Mouse (Mus musculus): Measurements from ENCODE around the gene Folr1. TPM values are rescaled to one million over a fixed set of nuclear protein-coding genes. Genes with fewer than 3 reads are reported as not detected.

Folr1 gene
- 1 to 10 TPM in 1 of 2 experiments, not detected in 1; 4.9 TPM for total RNA-seq (2021)
- long read RNA-seq, experiment 1, transcript Folr1-202 (5 exons, 1,039 nt) = major isoform, 7 of 10 reads
- long read RNA-seq, experiment 1, partial matches to known transcripts = 2 of 10 reads
- long read RNA-seq, experiment 1, other reads (novel, unspliced or antisense) = 1 of 10 reads
- long read RNA-seq, experiment 2 = 0 reads

GRCm38 (mm10) chr7:101870629-101871028 lies at the start of gene Folr1:
TSS of gene Folr1 (minus strand) at chr7:101870788.
- no peak for DNase-seq

- DNase-seq = peak; percentile 64 to 74
Observed at GRCm38 (mm10) chr7:101918071-101918470, 47.5 kb upstream of the Folr1 start.

- DNase-seq = no peak
Observed at GRCm38 (mm10) chr7:101911982-101912381, 41.4 kb upstream of the Folr1 start.

DNA sequence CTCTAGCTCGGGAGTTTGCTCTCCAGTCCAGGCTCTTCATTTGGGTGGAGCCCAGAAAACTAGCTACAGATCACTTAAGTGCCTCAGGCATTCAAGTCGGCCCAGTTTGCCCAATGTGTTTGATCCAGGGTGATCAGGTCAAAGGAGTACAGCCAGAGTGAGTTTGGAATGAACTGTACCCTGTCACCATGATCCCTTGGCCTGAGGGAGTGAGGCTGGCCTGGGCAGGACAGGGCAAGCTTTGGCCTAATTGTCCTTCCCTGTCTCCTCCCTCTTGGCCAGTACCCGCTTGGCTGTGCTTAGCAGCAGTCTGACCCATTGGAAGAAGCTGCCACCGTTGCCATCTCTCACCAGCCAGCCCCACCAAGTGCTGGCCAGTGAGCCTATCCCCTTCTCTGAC lies 39.5 kb upstream of the Folr1 start:
- peak in 1 of 2 experiments; percentile 34 for DNase-seq

DNA sequence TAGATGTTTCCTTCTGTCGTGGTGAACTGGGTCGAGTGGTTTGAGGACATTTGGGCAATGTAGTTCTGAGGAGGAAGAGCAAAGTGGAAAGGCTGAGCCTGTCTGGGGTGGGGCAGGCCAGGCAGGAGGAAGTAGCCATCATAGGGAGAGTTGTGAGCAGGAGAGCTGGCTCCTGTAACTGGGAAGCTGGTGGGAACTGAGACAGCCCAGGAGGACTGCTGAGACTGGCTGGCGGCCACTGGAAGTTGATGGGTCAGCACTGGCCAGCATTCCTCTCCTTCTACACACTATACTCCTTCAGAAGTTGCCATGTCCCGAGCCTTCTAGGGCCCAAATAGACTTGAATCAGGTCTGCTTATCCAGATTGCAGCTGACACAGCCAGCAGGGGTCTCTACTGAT lies 37.8 kb upstream of the Folr1 start:
- peak in 1 of 2 experiments; percentile 34 for DNase-seq

- DNase-seq = peak in 1 of 2 experiments; percentile 38
Observed at GRCm38 (mm10) chr7:101906696-101907095, 36.1 kb upstream of the Folr1 start.

DNA sequence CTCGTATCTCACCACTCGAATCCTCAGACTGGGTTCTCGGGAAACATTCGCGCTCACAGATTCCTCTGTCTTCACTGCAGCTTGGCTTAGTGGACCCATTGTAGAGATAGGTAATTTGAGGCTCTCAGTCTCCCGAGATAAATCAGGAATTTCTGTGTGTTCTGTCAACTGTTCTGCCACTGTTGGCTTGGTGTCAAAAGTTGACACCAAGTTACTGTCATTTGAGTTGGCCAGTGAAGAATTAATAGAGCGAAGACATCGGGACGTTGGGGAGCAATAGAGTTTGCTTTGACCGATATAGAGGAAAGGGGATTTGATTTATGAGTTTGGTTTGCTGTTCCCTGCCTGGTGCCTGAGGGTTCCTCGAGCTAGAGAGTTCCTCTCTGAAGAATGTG lies 35.7 kb upstream of the Folr1 start, which contains the start of gene Tomt:
Tomt (minus strand) TSS at position 73 of the 395 bp plus-strand sequence.
- no peak for DNase-seq

DNA sequence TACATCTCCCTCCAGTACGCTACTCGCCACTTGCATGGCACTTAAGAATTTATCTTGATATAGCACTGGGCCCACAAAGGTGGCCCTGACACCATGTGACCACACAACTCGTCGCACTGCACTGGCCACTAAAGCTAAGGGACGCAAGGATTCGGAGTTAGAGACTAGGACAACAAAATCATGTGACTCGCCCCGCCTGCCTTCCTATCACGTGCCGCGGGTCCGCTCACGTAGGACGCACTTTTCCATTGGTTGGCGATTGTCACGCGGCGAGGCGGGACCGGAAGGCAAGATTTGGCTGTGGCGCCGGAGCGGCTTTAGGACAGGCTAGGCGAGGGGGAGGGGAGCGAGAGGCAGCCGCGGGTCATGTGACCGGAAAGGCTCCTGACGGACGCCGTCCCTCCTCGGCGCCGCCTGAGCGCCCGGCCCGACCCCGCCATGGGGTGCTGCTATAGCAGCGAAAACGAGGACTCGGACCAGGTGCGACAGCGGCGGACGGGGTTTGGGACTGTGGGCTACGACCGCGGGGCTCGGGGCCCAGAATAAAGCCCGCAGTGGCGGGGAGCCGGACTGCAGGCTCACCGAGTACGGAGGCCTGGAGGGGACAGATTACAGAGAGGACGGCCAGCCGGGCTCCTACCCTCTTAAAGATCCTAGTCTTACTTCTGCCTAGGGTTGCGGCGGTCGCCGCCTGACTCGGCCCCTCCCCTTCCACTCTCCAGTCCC lies 35.1 kb upstream of the Folr1 start, which contains the start of gene Lamtor1:
Lamtor1 (plus strand) TSS at position 344 of the 726 bp plus-strand sequence.
- peak; percentile 100 for DNase-seq

DNA sequence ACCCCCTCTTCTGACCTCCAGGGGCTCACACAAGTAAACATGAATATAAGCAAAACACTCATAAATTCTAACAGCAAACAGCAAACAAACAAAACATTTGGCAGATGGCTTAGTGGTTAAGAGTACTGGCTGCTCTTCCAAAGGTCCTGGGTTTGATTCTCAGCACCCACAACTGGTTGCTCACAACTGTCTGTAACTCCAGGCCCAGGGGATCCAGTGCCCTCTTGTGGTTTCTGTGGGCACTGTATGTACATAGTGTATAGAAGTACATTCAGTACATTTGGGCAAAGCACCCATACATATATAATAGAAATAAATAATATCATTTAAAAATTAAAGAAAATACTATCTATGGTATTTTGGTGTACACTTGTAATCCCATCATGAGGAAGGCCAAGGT lies 32.3 kb upstream of the Folr1 start:
- DNase-seq = no peak

DNA sequence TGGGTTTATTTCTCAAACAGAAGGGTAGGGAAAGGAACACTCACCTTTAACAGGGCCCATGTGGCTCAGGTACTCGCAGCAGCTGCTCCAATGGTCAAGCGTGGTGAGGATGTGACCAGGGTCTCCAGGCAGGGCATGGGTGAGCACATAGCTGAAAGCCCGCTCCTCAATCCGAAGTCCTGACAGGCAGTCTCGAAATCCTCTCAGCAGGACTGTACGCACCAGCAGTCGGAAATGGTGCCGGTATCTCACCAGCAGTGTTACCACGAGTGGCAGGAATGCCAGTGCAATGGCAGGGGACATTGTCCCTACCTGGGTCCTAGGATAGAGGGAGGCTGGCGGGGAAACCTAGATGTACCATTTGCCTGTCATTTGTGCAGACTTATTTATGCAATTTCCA lies 31.4 kb upstream of the Folr1 start:
- no peak for DNase-seq

- DNase-seq = no peak
Observed at GRCm38 (mm10) chr7:101900331-101901097, 29.9 kb upstream of the Folr1 start.

GRCm38 (mm10) chr7:101896104-101897066 lies 25.8 kb upstream of the Folr1 start:
- peak; percentile 96 for DNase-seq

- no peak for DNase-seq
Observed at GRCm38 (mm10) chr7:101895695-101896094, 25.1 kb upstream of the Folr1 start.

DNA sequence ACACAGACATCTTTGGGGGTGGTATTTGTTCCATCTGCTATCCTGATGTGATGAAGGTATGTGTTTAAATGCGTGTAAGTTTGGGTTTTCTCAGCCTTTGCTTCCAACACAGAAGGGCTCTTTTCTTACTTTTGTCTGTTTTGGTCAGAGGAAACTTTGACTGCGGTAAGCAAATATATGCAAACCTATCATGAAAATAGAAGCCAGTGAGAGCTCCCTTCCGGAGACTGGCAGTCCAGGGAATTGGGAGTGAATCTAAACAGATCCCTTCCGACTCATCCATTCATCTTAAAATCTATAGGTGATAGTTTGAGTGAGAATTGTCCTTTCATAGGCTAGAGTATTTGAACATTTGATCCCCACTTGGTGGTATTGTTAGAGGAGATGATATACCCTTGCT lies 17.9 kb upstream of the Folr1 start:
- DNase-seq = no peak

- DNase-seq = no peak
Observed at GRCm38 (mm10) chr7:101886274-101886673, 15.7 kb upstream of the Folr1 start.

DNA sequence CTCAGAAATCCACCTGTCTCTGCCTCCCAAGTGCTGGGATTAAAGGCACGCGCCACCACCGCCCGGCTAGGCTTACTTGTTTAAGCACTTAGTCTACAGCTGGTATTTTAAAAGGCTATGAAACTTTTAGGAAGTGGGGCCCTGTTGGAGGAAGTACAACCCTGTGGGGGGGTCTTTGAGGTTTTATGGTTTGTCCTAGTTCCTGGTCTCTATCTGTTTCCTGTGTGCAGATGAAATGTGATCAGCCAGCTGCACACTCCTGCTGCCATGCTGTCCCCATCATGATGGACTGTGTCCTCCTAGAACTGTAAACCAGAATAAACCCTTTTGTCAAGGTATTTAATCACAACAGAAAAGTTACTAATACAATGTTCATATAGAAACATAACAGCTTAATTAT lies 13.6 kb upstream of the Folr1 start:
- no peak for DNase-seq

GRCm38 (mm10) chr7:101882413-101883154 lies 12.0 kb upstream of the Folr1 start:
- DNase-seq = peak in 1 of 2 experiments; percentile 52

GRCm38 (mm10) chr7:101880855-101881254 lies 10.3 kb upstream of the Folr1 start:
- no peak for DNase-seq

DNA sequence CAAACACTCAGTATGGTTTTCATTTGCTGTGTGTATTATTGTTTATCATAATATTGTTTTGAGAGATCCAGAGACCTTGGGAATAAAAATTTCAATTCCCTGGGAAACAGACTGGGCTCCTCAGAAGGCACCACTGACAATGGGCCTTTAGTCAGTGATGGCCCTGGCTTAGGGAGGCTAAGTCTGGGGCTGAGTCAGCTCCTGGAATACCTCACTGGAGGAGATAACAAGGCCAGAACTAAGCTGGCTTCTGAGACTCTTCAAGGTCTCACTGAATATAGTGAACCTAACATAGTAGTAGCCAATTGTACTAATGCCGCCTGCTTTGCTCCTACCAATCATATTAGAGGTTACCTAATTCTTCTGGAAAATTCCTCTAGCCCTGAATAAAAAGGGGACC lies 5.4 kb upstream of the Folr1 start:
- peak; percentile 43 to 44 for DNase-seq

GRCm38 (mm10) chr7:101871296-101871695 lies 708 bp upstream of the Folr1 start:
- peak in 1 of 2 experiments; percentile 35 for DNase-seq

- no peak for DNase-seq
Observed at GRCm38 (mm10) chr7:101869163-101869500, 1.5 kb downstream of the Folr1 start.

Data from adrenal gland, postnatal 36 days (tissue).